Mouse (Mus musculus) lung, adult 2 months (tissue): ENCODE measurements at regions not wholly inside any gene's neighbourhood (a gene's known extent, or its start where the extent isn't known, plus 50 kb on each side); places are given as distances from the start of the nearest gene placed in this dataset.

Experiments used
- CTCF ChIP-seq: fragments of 200-500 bp; IDR thresholded peaks from 2 replicates; pipeline ENCODE4 v1.5.1; 2011; ENCODE audit warnings: mild to moderate bottlenecking, low read length, control low read depth; ENCODE audit not compliant: insufficient read depth
- POLR2A ChIP-seq: fragments of 200-500 bp; IDR thresholded peaks from 2 replicates; pipeline ENCODE4 v1.6.1; 2011; ENCODE audit warnings: low read depth, mild to moderate bottlenecking, control low read depth, low read length, borderline replicate concordance; ENCODE audit errors: extremely low read depth

DNA sequence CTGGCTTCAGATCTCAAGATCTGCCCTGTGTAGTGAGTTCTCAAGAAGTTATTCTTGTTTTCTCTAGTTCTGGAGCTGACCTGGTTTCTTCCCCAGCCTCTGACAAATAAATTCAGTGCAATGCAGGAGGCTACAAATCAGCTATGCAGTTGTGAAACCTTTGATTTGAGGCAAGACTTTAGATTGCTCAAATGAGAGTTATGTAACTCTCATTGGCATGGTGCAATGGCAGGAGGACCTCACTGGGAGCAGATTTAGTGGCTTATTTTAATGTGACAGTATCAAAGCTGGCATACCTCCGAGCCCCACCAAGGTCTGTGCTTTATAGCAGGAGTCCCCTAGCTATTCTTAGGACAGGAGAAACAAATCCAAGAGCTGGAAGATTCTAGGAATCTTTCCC, 427.8 kb upstream of the Klf4 start:
- TF ChIP-seq CTCF (no peak), POLR2A (no peak)
